Mouse (Mus musculus) G1E (cell line): ENCODE data around the gene Cad. TPM values are rescaled to one million over a fixed set of nuclear protein-coding genes. Genes with fewer than 3 reads are reported as not detected.
"Not testable (repeated sequence)": the region's sequence is repeated elsewhere in the genome, so short reads cannot be mapped to it uniquely, and the experiment has no call there.

Experiments
- ATAC-seq: 2 replicates; pipeline ENCODE4 v1.8.0; 2016; ENCODE audit warnings: mild to moderate bottlenecking; ENCODE audit not compliant: insufficient number of reproducible peaks, poor library complexity, low FRiP score, severe bottlenecking; ENCODE audit errors: extremely low read depth
- DNase-seq: peaks from one replicate; pipeline ENCODE4 v3.0.0; 2012; ENCODE audit warnings: low spot score
- H3K27me3 ChIP-seq: 2 replicates; pipeline ENCODE4 v1.6.1; 2012; ENCODE audit warnings: mild to moderate bottlenecking, low read length, inconsistent platforms; ENCODE audit not compliant: insufficient read depth
- H3K36me3 ChIP-seq: replicated peaks from 2 replicates; pipeline ENCODE3; 2012; ENCODE audit warnings: mild to moderate bottlenecking, inconsistent platforms
- H3K4me1 ChIP-seq: 2 replicates; pipeline ENCODE4 v1.6.1; 2012; ENCODE audit warnings: low read depth, low read length, inconsistent platforms, mixed read lengths; ENCODE audit not compliant: insufficient read depth
- H3K4me3 ChIP-seq: 2 replicates; pipeline ENCODE4 v1.5.1; 2012; ENCODE audit warnings: low read depth, mild to moderate bottlenecking, inconsistent platforms, low read length, moderate library complexity, mixed read lengths
- H3K9me3 ChIP-seq: replicated peaks from 2 replicates; pipeline ENCODE4 v1.6.1; 2012; ENCODE audit warnings: inconsistent platforms
- CTCF ChIP-seq: IDR thresholded peaks from 2 replicates; pipeline ENCODE4 v1.5.1; 2012; ENCODE audit warnings: low read depth, low read length, inconsistent platforms, mixed read lengths
- GATA1 ChIP-seq: IDR thresholded peaks from 2 replicates; pipeline ENCODE4 v1.6.1; 2012; ENCODE audit warnings: borderline replicate concordance, low read length, inconsistent platforms, mixed read lengths
- GATA2 ChIP-seq: IDR thresholded peaks from 2 replicates; pipeline ENCODE4 v1.6.1; 2012; ENCODE audit warnings: low read depth, low read length, inconsistent platforms, borderline replicate concordance
- POLR2AphosphoS5 ChIP-seq: IDR thresholded peaks from 2 replicates; pipeline ENCODE4 v1.6.1; 2012; ENCODE audit warnings: low read depth, low read length, inconsistent platforms; ENCODE audit not compliant: insufficient replicate concordance
- TAL1 ChIP-seq: conservative IDR thresholded peaks from 2 replicates; pipeline ENCODE4 v1.6.1; 2012; ENCODE audit warnings: low read depth, low read length, inconsistent platforms, mixed read lengths
- polyA plus RNA-seq: library from polyadenylated mRNA; stranded (reverse); fragments of >175 nt; gene quantifications from 2 replicates; pipeline ENCODE4 v1.2.3, GENCODE M21; 2012
- total RNA-seq, 2 experiments: library from RNA; stranded (forward) in 1 of 2; stranded (reverse) in 1 of 2; fragments of 200-1000 nt in 1 of 2; fragments of >200 nt in 1 of 2; fragmentation: Nextera tagmentation in 1 of 2; gene quantifications; 2 replicates each; pipeline ENCODE4 v1.2.3; 2014 to 2017

Cad gene
- total RNA-seq (2014; fragmentation: Nextera tagmentation): 87.7 and 102 TPM in 2 replicates
- total RNA-seq (2017): 18.5 and 20.2 TPM in 2 replicates
- 426 and 438 TPM in 2 replicates for polyA plus RNA-seq

DNA sequence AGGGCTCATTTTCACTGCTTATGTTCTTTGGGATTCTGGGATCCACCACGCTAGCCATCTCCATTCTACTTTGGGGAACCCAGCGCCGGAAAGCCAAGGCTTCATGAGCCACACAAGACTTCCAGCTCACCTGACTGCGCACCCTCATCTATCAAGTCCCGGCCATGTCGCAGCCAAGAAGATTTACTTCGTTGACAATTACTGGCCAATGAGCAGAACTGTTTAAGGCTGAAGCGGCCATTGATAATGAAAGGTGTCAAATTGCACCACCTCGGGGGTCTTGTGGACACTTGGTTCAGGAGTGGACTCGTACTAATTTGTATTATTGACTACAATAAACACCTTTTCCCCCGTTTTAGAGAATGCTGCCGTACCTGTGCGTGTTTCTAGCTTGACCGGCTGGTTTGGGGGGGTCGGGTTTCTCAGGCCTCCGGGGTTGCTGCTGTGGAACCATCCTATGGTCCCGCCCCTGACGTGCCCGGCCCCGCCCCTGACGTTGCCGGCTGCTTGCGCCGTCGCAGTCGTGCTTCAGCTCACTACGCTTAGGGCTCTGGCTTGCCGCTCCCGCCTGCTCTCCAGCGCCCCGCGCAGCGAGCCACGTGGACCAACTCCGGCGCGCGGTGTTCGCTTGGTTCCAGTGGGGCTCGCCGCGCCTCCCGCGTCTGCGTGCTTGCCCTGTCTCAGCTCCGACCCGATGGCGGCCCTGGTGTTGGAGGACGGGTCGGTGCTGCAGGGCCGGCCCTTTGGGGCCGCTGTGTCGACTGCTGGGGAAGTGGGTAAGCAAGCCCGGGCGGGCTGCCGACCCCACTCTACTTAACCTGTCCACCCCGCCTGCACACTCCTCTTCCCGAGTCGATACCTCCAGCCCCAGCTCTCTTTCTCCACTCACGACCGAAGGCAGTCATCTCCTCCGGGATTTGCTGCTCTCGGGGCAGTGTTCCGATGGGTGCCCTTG, at the start of gene Cad:
Gene Cad (plus strand): TSS at position 520 of the 955 bp plus-strand sequence.
- H3K27me3 ChIP-seq: no peaks in the 10 kb centered on the region
- peak; percentile 74 for ATAC-seq

DNA sequence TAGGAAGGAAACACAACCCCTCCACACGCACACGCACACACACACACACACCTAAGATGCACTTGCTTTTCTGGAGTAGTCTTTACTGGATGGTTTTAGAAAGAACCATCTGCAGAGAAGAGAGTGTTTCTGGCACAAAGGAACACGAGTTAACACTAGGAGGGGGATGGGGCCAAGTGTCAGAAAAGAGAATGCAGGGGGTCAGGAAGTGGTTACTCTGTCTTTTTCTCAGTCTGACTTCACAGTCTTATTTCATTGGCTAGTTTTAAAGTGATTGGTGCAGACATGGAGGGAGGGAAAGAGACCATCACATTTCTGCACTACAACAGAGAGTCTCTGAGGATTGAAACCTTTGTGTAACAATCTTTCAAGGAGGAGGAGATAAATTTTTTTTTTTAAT, 41.8 kb upstream of the Cad start:
- 0 out of 2 replicates have a peak, but pooled peaks cover 3% of the 10 kb centered on the region for H3K27me3 ChIP-seq
- TF ChIP-seq GATA1 (no peak), CTCF (no peak), POLR2AphosphoS5 (no peak), TAL1 (no peak), GATA2 (no peak)
- no peak for DNase-seq
- no peaks in the 10 kb centered on the region for H3K9me3 ChIP-seq
- ATAC-seq: no peak
- H3K4me3 ChIP-seq: no peak overlapping the region
- no peaks in the 10 kb centered on the region for H3K4me1 ChIP-seq
- no peaks in the 10 kb centered on the region for H3K36me3 ChIP-seq

More for the DNA sequence above, at the start of gene Cad:
- TF ChIP-seq GATA2: no peak
- TF ChIP-seq GATA1: no peak
- 0 out of 2 replicates have a peak, but pooled peaks have one; percentile 16 for TF ChIP-seq POLR2AphosphoS5
- TF ChIP-seq TAL1: no peak
- no peak for TF ChIP-seq CTCF
- Histone ChIP-seq H3K4me1 (peaks cover 48% of the 10 kb centered on the region), H3K4me3 (peak within 1 kb of the TSS; percentile 78), H3K9me3 (no peaks in the 10 kb centered on the region), H3K36me3 (peaks cover 48% of the 10 kb centered on the region)
- DNase-seq: peak; percentile 94

DNA sequence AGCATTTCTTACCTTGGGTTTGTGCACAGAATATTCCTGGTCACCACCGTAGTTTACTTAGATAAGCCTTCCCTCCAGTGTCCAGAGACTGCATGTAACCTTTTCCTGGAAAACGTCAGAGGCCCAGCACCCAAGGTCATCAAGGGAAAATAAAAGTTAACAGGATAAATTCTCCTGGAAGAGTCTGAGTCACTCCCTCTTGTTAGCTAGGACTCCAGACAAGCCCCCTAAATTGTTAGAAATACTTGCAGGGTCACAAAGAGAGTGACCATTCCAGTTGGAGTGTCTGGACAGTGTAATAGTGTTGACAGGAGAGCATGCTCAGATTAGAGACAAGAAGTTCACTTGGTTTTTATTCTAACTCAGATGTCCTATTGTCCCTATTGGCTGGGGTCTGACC, 38.7 kb upstream of the Cad start:
- ATAC-seq (no peak), DNase-seq (no peak)
- H3K36me3 ChIP-seq: no peaks in the 10 kb centered on the region
- H3K4me3 ChIP-seq: no peak overlapping the region
- H3K27me3 ChIP-seq: 0 out of 2 replicates have a peak, but pooled peaks cover 12% of the 10 kb centered on the region
- no peaks in the 10 kb centered on the region for H3K9me3 ChIP-seq
- H3K4me1 ChIP-seq: no peaks in the 10 kb centered on the region
- TF ChIP-seq TAL1: no peak
- TF ChIP-seq GATA2: no peak
- no peak for TF ChIP-seq CTCF
- TF ChIP-seq GATA1: no peak
- no peak for TF ChIP-seq POLR2AphosphoS5

DNA sequence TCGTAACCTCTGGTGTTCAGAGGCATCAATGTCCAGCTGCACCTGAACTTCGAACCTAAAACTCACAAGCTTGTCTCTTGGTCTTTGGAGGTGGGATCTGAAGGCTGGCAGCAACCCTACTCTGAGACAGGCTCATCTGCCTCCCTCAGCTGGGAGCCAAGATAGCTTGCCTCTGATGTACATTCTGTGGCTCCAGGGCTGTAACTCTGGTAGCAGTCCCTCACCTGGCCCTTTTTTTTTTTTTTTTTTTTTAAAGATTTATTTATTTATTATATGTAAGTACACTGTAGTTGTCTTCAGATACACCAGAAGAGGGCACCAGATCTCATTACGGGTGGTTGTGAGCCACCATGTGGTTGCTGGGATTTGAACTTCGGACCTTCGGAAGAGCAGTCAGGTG, 32.8 kb upstream of the Cad start:
- DNase-seq, H3K9me3 ChIP-seq, ATAC-seq, H3K36me3 ChIP-seq, H3K4me3 ChIP-seq, H3K4me1 ChIP-seq: not testable (repeated sequence)
- peaks cover 24% of the 10 kb centered on the region for H3K27me3 ChIP-seq

DNA sequence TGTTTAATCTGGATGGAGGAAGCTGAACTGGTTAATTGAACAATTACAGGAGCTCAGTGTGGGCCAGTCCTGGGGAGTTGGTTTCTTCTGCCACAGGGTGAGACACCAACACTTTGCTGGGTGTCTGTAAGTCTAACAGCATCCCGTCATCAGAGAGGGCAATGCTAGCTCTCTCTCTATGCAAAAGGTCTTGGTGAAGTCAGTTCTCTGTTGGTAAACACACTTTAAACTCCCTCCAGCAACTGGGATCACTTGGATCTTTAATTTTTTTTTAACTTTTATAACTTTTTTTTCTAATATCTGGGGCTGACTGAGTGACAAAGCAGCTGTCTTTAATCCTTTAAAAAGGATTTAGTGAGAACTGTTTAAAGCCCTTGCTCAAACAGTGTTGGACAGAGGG, 31.9 kb upstream of the Cad start:
- TF ChIP-seq GATA1: no peak
- no peak for ATAC-seq

DNA sequence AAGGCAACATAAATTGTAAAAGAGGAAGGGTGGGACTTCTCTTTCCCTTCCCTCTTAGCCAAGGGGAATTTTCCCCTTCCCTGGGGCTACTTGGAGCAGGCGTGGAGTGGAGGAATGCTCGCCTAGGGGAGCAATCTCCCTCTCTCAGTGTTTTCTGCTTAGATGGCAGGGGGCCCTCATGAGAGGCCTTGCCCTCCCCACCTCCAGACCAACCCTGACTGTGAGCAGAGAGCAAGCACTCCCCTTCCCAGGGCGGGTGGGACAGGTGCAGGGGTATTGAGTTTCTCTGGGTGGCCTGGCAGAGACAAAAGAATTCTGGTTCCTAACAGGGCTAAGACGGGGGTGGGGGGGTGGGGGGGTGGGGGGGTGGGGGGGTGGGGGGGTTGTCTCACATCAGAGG, 31.3 kb upstream of the Cad start:
- H3K4me3 ChIP-seq: no peak overlapping the region
- H3K9me3 ChIP-seq: no peaks in the 10 kb centered on the region
- no peak for TF ChIP-seq TAL1
- no peak for TF ChIP-seq GATA2
- TF ChIP-seq GATA1: no peak
- no peak for TF ChIP-seq POLR2AphosphoS5
- no peak for TF ChIP-seq CTCF
- H3K27me3 ChIP-seq: peaks cover 21% of the 10 kb centered on the region
- ATAC-seq (no peak), DNase-seq (no peak)
- H3K36me3 ChIP-seq: no peaks in the 10 kb centered on the region
- H3K4me1 ChIP-seq: no peaks in the 10 kb centered on the region

More for the DNA sequence above, 31.9 kb upstream of the Cad start:
- Histone ChIP-seq H3K36me3 (no peaks in the 10 kb centered on the region), H3K4me1 (no peaks in the 10 kb centered on the region), H3K4me3 (no peak overlapping the region), H3K27me3 (peaks cover 21% of the 10 kb centered on the region), H3K9me3 (no peaks in the 10 kb centered on the region)
- DNase-seq: no peak
